Mouse (Mus musculus): ENCODE results near the gene Olfr1423. TPM values are rescaled to one million over a fixed set of nuclear protein-coding genes. Genes with fewer than 3 reads are reported as not detected.

The Olfr1423 gene
- polyA plus RNA-seq, 1 experiment from 2014 or later = not detected

DNA sequence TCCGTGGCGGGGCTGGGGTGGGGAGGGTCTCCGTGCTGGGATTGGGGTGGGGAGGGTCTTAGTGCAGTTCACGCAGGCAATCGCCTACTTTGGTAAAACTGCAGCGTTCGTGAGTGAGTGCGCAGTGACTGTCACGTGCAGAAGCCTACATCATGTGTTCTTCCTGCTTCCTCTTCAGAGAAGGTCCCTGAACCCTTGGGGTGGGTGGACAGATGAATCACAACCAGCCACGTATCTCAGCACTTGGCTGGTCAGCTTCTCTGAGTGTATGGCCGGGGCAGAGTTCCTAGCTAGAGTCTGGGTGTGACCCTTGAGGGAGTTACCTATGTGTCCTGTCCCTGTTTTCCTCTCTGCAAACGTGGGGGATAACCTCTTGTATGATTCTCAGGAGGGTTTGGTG is 27.9 kb downstream of the Olfr1423 start:
- Histone ChIP-seq H3K4me1 (0 out of 2 replicates have a peak, but pooled peaks cover 11% of the 10 kb centered on the region), H3K27ac (replicated peaks) (no peak overlapping the region)
- under 1% methylated on average over 12 of the region's 12 CpGs for WGBS

DNA sequence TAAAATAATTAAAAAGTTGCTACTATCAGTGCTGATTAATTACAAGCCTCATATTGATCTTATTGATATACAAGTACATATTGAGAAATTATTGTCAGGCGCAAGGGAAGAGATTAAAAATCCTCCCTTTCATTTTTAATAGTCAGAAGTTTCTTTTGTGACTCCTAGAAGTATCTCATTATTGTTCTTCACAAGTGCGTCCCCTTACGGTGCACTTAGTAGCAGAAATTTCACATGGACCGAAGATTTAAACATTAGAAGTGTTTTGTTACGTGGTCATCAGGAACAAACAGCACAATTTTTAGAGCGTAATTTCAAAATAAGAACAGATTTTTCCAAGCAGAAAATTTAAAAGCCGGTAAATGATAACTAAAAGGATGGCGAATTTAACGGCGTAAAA is 28.5 kb downstream of the Olfr1423 start:
- Histone ChIP-seq H3K4me3 (replicated peaks) (peak overlapping the region; percentile 61), H3K27me3 (replicated peaks) (no peaks in the 10 kb centered on the region), H3K27ac (replicated peaks) (no peak overlapping the region), H3K36me3 (no peaks in the 10 kb centered on the region), H3K4me1 (peaks cover 13% of the 10 kb centered on the region; the same call in 1 of the 2 replicates), H3K9ac (replicated peaks) (no peak overlapping the region), H3K9me3 (replicated peaks) (no peaks in the 10 kb centered on the region), H3K4me2 (peak overlapping the region; percentile 76)
- ATAC-seq (ENCODE audit: low FRiP score) = no peak
- 1% methylated on average over 10 of the region's 10 CpGs for WGBS

More for the DNA sequence above, 27.9 kb downstream of the Olfr1423 start:
- Histone ChIP-seq H3K4me2 (peak overlapping the region; percentile 76), H3K9me3 (replicated peaks) (no peaks in the 10 kb centered on the region), H3K9ac (replicated peaks) (0 out of 2 replicates have a peak overlapping the region, but pooled peaks have one; percentile 28), H3K27me3 (replicated peaks) (no peaks in the 10 kb centered on the region), H3K36me3 (no peaks in the 10 kb centered on the region), H3K4me3 (replicated peaks) (peak overlapping the region; percentile 61)
- no peak for ATAC-seq (ENCODE audit: low FRiP score)

DNA sequence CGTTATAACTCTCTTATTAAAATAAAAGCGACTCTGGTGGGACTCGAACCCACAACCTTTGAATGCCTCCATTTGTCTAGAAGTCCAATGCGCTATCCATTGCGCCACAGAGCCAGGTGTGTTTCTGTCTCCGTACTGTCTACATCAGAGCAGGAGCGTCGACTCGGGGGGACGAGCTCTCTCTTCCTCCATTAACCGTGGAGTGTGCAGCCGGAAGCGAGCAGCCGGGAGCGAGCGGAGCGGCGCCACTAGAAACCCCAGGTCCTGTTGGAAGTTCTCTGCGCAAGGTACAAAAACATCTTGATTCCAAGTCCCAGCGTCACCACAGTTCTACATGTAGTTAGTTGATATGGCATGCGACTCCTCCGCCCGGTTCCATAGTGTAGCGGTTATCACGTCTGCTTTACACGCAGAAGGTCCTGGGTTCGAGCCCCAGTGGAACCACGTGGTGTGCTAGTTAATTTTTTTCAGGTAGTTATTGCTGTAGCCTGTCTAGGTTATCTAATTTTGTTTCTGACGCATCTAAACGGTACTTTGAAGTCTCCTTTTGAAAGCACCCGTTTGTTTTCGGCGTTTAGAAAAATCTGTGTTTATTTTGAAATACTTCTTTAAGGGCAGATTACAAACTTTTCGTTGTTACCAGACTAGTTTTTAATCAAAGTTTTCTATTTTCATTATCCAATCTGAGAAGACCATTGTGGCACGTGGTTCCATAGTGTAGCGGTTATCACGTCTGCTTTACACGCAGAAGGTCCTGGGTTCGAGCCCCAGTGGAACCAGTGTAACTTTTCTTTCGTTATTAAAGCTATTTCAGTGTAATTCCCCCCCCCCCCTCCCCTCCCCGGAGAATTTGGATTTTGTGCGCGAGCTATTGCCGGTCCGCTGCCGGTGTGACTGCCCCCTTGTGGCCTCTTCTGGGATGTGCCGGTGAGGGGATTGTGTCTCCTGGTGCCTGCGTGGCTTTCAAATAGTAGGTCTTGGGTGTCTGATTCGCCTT is 29.3 kb downstream of the Olfr1423 start:
- peak overlapping the region; percentile 61 for H3K4me3 ChIP-seq (replicated peaks)
- H3K27ac ChIP-seq (replicated peaks) = peak overlapping the region; percentile 90
- peak overlapping the region; percentile 46; the same call in 1 of the 2 replicates for H3K9ac ChIP-seq (replicated peaks)
- no peaks in the 10 kb centered on the region for H3K27me3 ChIP-seq (replicated peaks)
- no peaks in the 10 kb centered on the region for H3K36me3 ChIP-seq
- WGBS = under 1% methylated on average over 49 of the region's 49 CpGs
- ATAC-seq (ENCODE audit: low FRiP score) = peak; percentile 84
- H3K4me2 ChIP-seq = peak overlapping the region; percentile 76
- H3K9me3 ChIP-seq (replicated peaks) = no peaks in the 10 kb centered on the region
- peaks cover 21% of the 10 kb centered on the region for H3K4me1 ChIP-seq

DNA sequence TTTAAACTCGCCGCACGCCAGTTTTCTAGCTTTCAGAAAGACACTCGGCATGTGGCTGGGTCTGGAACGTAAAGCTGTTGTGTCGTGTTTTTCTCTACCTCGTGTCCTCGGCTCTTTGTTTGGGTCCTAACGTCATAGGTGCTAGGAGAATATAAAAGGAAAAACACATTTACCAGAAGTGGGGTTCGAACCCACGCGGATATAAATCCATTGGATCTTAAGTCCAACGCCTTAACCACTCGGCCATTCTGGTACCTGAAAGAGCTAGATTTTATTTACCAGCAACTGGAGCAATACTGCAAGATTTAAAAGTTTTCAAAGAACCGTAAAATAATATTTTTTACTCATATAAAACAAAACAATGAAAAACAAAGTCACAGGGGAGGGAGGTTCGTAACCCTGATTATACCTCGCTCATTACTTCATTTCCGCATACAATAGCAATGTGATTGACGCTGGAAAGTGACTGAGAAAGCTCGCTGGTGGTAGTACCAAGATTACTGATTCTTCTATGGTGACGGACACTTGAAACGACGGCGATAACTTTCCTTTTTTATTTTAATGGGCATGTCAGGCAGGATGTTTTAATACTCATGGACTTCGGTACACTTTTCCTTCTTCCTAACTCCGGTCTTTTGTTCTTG is 30.1 kb downstream of the Olfr1423 start:
- Histone ChIP-seq H3K27ac (replicated peaks) (peak overlapping the region; percentile 90), H3K27me3 (replicated peaks) (no peaks in the 10 kb centered on the region), H3K9me3 (replicated peaks) (no peaks in the 10 kb centered on the region), H3K36me3 (no peaks in the 10 kb centered on the region), H3K4me2 (peak overlapping the region; percentile 76), H3K4me1 (peaks cover 26% of the 10 kb centered on the region), H3K9ac (replicated peaks) (peak overlapping the region; percentile 68), H3K4me3 (replicated peaks) (peak overlapping the region; percentile 61)
- ATAC-seq (ENCODE audit: low FRiP score) = peak; percentile 78
- under 1% methylated on average over 26 of the region's 26 CpGs for WGBS

GRCm38 (mm10) chr19:12010281-12010771 is 30.8 kb downstream of the Olfr1423 start:
- Histone ChIP-seq H3K4me2 (peak overlapping the region; percentile 76), H3K9me3 (replicated peaks) (no peaks in the 10 kb centered on the region), H3K9ac (replicated peaks) (peak overlapping the region; percentile 68), H3K4me3 (replicated peaks) (peak overlapping the region; percentile 61), H3K36me3 (no peaks in the 10 kb centered on the region), H3K27ac (replicated peaks) (peak overlapping the region; percentile 90), H3K4me1 (peaks cover 26% of the 10 kb centered on the region), H3K27me3 (replicated peaks) (no peaks in the 10 kb centered on the region)
- peak; percentile 28 for ATAC-seq (ENCODE audit: low FRiP score)
- WGBS = under 1% methylated on average over 24 of the region's 24 CpGs

GRCm38 (mm10) chr19:12009501-12010280 is 31.4 kb downstream of the Olfr1423 start:
- Histone ChIP-seq H3K4me1 (peaks cover 28% of the 10 kb centered on the region), H3K36me3 (no peaks in the 10 kb centered on the region), H3K9me3 (replicated peaks) (no peaks in the 10 kb centered on the region), H3K9ac (replicated peaks) (peak overlapping the region; percentile 68), H3K27me3 (replicated peaks) (no peaks in the 10 kb centered on the region), H3K4me3 (replicated peaks) (peak overlapping the region; percentile 61), H3K27ac (replicated peaks) (peak overlapping the region; percentile 90), H3K4me2 (peak overlapping the region; percentile 76)
- ATAC-seq (ENCODE audit: low FRiP score) = 0 out of 2 replicates have a peak, but pooled peaks have one; percentile 2
- WGBS = under 1% methylated on average over 24 of the region's 24 CpGs

GRCm38 (mm10) chr19:12008410-12009380 is 32.4 kb downstream of the Olfr1423 start:
- Histone ChIP-seq H3K4me2 (peak overlapping the region; percentile 76), H3K27ac (replicated peaks) (peak overlapping the region; percentile 49; the same call in 1 of the 2 replicates), H3K27me3 (replicated peaks) (no peaks in the 10 kb centered on the region), H3K4me1 (peaks cover 35% of the 10 kb centered on the region), H3K36me3 (no peaks in the 10 kb centered on the region), H3K9ac (replicated peaks) (no peak overlapping the region), H3K4me3 (replicated peaks) (peak overlapping the region; percentile 61; the same call in 1 of the 2 replicates), H3K9me3 (replicated peaks) (no peaks in the 10 kb centered on the region)
- 23% methylated on average over 17 of the region's 17 CpGs for WGBS
- no peak for ATAC-seq (ENCODE audit: low FRiP score)

DNA sequence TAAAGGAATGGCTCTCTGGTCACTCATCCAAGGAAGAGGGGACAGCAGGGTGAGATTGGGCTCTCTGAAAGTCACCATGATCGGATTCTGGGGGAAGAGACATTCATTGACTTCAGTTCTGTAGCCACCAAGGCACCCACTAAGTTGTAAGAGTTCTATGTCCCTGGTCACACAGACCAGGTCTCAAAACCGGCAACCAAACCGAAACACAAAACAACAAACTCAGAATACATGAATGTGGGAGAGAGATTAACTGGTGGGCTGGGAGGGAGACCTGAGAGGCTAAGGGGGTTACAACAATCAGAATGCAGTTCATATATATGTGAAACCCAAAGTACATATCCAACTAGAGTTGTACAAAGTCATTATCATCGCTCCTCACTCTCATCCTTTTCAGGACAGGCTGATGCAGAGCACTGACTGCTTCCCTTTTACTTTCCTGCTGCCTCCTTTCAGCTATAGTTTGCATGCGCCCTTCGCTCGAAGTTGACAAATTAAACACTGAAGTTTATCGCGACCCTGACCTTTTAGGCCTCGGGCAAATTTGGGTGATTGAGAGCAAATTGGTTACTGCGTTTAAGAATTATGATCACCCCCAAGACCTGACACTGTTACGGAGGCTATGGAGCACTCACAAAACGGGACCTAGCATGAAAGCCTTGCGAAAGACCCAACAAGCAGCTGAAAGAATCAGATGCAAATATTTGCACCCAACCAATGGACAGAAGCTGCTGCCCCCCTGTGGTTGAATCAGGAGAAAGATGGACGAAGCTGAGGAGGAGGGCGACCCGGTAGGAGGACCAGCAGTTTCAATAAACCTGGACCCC is 33.8 kb downstream of the Olfr1423 start:
- H3K4me1 ChIP-seq = peaks cover 31% of the 10 kb centered on the region
- peak overlapping the region; percentile 79 for H3K27ac ChIP-seq (replicated peaks)
- no peaks in the 10 kb centered on the region for H3K36me3 ChIP-seq
- peak overlapping the region; percentile 63 for H3K9ac ChIP-seq (replicated peaks)
- no peaks in the 10 kb centered on the region for H3K27me3 ChIP-seq (replicated peaks)
- no peaks in the 10 kb centered on the region for H3K9me3 ChIP-seq (replicated peaks)
- ATAC-seq (ENCODE audit: low FRiP score) = no peak
- 12% methylated on average over 17 of the region's 17 CpGs for WGBS
- H3K4me2 ChIP-seq = peak overlapping the region; percentile 68
- H3K4me3 ChIP-seq (replicated peaks) = peak overlapping the region; percentile 66

DNA sequence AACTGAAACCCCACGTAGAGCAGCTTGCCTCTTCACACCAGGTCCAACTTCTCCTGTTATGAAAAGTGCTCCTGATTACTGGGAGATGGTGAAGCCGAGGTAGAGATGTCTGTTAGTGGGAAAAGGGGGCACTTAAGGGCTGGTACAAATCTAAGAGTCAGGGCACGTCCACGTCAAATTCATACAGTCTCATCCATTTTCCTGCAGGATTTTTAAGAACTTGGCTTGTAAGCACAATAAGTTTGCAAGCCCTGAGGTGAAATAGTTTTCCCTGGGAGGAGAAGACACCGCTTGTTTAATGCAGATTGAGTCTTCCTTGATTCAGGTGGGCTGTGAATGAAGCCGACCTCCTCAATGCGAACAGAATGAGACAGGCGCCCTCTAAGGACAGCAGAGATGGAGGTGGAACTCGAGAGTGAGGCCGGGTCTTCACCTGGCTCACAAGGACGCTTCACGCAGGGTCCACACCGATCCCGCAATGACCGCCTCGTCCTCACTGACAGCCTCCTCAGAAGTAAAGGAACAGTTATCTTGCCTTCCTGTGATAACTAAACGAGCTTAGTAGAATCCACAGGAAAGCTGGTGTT is 34.7 kb downstream of the Olfr1423 start:
- no peak for ATAC-seq (ENCODE audit: low FRiP score)
- Histone ChIP-seq H3K9me3 (replicated peaks) (no peaks in the 10 kb centered on the region), H3K4me3 (replicated peaks) (peak overlapping the region; percentile 66), H3K9ac (replicated peaks) (peak overlapping the region; percentile 63), H3K36me3 (no peaks in the 10 kb centered on the region), H3K4me1 (peaks cover 31% of the 10 kb centered on the region), H3K27ac (replicated peaks) (peak overlapping the region; percentile 79), H3K27me3 (replicated peaks) (no peaks in the 10 kb centered on the region), H3K4me2 (peak overlapping the region; percentile 68)
- 1% methylated on average over 17 of the region's 17 CpGs for WGBS

Measured in neural tube, embryonic 15.5 days (tissue).